Mouse (Mus musculus): ENCODE measurements at regions not wholly inside any gene's neighbourhood (a gene's known extent, or its start where the extent isn't known, plus 50 kb on each side); places are given as distances from the start of the nearest gene placed in this dataset.

DNA sequence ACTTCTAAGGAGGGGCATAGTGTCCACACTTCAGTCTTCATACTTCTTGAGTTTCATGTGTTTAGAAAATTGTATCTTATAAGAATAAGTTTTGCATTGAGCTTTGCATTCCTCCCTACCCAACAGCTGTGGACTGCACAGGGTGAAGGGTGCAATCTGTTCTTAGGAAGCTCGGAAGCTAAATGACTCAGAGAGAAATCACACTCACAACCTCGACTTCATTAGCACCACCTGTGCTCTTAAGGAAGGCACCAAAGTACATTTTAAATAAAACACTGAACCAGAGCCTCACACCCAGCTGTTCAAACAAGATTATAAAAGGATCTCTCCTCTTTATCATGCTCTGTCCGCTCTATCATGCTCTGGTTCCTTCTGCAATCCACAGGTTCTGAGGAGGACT lies 110.1 kb upstream of the Actbl2 start:
- DNase-seq (ENCODE audit: low spot score) = no peak

DNA sequence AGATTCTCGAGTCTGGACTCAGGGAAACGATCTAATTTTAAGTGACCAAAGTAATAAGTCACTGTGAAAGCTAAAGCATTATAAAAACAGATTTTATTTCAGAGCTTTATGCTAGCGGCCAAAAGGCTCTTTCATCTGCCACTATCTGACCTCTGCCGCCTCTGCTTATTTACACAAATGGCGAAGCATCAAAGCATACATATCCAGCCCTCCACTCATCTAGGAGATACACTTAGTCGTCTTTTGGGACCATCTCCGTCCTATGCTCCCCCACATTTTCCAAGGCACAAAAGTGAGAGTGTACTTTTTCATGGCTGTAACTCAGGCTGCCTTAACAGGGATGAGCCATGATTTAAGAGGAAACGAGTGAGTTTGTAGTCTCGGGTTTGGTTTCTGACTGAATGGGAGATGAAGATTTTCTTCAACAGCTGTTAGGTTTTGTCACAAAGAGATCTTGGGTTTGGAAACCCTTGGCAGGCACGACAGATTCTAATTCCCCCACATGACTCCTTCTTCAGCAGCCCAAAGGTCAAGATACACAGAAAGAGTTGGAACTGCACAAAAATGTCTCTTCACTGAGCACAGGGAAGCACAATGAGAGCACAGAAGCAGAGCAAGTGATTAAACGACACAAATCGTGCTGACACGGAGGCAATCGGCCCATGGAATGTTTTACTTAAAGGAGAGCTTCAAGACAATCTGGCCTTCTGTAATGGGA lies 96.7 kb upstream of the Actbl2 start:
- no peak for DNase-seq (ENCODE audit: low spot score)

DNA sequence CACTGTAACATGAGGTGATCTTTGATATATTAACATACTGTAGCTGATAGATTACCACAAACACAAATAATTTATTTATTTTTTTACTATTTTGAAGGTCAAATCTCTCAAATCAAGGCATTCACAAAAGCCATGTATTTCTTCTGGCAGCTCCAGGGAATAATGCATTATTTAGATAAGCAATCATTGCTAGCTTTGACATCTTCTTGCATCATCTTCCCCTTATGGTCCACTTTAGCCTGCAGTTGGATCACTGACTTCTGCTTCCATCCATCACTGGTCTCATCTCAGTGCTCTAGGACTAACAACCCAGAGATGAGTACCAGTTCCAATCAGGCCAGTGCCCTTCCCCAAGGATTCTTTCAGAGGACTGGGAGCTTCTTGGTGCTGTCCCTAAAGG lies 95.3 kb upstream of the Actbl2 start:
- DNase-seq (ENCODE audit: low spot score) = no peak

DNA sequence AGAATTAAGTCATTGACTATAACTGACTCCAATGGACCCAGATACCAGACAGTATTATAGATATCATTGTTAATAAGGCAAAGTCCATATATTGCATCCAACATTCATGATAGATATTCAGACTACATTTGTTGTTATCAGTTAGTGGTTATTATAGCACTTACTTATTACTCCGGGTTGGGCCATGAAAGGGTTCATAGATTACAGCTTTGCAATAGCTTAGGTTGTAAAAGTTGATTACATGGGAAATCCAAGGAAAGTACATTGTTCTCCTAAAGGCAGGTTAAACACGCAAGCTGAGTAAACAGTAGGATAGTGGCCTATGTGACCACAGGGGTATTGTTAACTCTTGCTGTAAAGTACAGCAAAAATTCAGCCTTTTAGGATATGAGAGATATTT lies 89.3 kb upstream of the Actbl2 start:
- no peak for DNase-seq (ENCODE audit: low spot score)

DNA sequence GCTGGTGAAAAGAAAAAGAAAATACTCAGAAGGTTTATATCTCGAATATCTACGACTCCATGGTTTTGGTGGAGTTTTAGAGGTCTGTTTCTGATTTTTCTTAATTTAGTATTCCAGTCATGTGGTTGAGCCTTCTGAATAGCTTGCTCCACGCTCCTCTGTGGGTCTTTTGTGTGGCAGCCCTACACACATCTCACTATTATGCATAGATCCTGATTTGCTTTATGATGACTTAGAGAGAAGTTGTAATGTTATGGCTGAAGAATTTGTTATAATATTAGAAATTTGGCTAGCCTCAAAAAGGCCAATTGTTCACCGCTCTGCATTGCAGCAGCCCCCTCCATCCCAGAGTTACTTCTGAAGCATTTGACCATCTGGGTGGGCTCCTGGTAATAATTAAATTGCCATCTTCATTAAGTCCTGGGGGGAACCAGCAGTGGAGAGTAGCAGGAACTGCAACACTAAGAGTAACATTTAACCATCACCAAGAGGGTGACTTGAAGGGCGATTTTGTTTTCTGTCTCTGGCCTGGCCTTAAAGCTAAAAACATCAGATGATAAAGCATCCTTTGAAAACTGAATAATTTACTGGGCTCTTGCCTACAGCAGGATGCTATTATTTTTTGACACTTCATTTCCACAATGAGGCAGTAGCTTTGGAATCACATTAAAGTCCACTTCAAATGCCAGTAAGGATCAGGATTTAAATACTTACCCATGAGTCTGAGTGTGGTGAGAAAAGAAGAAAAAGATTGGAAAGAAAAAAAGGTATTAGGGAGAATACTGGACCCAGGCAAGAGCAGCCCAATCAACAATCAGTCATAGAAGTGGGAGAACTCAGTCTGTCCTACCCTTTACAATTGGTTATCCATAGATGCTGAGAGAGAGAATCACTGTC lies 84.3 kb upstream of the Actbl2 start:
- DNase-seq (ENCODE audit: low spot score) = no peak

DNA sequence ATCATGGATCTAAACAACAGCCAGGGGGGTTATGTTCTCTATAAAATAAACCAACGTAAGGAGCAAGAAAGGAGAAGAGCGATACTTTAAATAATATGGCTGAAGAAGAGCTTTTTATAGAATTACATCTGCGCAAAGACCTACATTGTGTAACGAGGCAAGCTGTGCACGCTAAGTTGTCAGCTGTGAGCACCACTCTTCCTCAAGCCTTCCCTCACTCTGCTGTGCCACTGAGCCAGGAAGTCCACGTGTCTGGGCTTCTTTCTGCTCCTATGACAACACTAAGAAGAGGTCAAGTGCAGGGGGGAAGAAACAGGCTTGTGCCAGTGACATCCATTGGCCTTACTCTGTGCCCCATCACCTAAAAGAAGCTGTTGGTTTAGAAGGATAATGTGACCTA lies 75.6 kb upstream of the Actbl2 start:
- no peak for DNase-seq (ENCODE audit: low spot score)

DNA sequence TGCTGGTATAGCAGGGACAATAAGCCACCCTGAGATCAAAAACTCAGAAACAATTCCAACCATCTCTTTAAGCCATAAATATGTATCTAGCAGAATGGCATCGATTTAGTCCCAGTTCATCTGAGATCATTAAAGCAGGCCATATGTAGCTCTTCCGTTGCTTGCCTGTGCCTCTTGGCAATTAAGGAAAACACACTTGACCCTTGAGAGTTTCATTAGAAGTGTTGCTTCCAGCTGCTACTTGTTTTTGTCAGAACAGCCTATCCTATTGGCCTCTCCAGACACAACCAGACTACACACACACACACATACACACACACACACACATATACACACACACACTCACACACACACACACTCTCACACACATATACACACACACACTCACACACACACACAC lies 71.5 kb upstream of the Actbl2 start:
- DNase-seq (ENCODE audit: low spot score) = no peak

DNA sequence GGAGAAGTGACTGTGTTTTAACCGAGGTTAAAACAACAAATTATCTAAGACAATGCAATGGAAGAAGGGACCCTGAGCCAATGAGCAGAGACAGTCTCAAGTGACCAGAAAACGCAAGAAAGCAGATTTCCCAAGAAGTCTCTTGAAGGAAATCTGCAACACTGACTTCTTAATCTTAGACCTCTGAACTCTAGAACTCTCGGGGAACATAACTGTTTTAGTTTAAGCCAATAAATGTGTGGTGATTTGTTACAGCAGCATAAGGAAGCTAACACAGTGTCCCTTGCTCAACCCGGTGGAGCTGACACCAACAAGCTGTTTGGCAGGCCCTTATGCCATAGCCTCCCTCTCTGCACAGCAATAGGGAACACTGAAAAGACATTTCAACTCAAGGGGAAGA lies 69.0 kb upstream of the Actbl2 start:
- no peak for DNase-seq (ENCODE audit: low spot score)

DNA sequence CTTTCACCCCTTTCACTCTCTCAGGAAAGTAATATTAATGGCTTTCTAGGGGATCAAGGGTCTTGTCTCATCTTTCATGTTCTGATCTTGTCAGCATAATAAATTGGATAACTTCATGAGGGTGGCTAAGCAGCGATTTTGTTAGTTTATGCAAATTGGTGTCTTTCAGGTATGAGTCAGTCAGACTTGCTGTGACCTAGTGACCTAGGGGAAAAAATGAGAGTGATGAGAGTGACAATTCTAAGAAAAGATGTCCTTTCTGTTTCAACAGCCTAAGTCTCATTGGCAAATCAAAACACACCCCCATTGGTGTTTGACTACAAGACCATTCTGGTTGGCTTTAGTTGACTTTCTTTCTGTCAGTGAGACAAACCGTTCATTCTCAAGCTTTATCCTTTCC lies 68.0 kb upstream of the Actbl2 start:
- DNase-seq (ENCODE audit: low spot score) = no peak

DNA sequence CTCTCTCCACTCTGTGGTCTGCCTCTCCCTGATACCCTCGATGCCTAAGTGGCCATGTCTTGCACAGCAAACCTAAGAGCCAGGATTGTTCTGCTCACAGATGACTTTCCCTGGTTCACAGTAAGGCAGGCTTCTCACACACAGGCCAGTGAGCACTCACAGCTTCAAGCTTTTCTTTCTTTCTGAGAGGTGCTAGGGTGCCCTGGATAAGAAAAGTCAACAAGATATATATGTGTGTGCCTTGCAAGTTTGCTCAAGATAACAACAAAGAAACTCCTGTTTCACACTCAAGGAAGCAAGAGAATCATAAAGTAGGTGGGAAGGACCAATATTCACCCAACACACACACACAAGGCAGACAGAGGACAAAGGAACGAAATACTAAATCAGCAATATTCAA lies 60.9 kb upstream of the Actbl2 start:
- no peak for DNase-seq (ENCODE audit: low spot score)

DNA sequence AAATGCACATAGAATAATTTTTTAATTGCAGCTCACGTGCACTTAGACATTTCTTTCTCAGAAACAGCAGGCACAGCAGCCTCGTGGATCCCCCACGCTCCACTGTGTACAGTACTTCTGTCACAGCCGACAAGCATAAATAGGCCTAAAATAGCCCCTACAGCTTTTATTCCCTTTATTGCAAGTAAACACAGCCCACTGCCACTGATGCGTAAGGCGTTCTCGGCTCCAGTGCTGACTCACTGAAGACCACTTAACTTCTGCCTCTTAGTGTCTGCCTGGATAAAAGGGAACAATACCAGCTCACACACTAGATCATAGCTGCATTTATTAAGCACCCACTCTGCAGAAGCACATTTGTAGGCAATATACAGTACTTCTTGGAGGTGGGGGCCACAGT lies 60.5 kb upstream of the Actbl2 start:
- no peak for DNase-seq (ENCODE audit: low spot score)

DNA sequence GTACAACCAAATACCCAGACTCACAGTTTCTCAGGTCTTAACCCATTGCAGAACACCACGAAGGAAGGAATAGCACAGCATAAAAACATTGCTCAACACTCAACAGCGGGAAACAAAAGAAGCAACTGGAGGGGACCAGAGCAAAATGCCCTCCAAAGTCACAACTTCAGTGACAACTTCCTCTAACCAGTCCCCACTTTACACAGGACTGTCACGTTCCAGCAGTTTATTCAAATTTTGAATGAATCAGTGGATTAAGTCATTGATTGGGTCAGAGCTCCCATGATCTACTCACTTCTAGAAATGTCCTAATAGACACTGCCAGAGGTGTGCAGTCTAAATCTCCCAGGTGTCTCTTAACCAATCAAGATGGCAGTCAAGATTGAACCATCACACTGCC lies 53.3 kb upstream of the Actbl2 start:
- DNase-seq (ENCODE audit: low spot score) = no peak

DNA sequence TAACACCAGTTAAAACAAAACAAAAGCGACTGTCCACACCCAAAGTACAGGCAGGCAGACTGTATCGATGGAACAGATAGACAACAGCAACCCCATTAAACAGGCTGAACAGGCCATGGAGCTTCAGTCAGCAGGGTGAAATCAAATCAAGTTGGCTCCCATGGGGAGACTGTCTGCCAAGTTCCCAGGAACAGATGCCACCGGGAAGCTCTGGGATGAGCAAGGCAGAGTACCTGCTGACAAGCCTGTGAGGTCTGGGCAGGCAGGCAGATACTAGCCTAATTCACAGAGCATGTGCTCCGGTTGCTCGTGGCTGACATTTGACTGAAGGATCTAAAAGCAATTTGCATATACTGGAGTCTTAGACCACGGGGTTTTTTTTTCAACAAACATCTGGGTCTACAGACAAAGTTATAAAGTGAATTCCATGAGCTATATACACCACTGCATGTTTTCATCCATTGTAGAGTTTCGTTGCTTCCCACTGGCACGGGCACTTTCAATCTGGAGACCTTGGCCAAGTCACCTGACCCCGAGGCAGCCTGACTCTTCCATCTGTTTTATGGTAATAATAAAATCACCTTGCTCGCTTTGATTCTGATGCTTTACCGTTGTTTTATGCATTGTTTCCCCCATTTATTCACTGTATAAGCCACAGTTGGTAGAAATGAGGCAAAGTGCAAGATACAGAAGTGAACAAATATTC lies 50.1 kb upstream of the Actbl2 start:
- no peak for DNase-seq (ENCODE audit: low spot score)
